ENCODE assay signal across 15 mouse cellular contexts in the genomic region with DNA sequence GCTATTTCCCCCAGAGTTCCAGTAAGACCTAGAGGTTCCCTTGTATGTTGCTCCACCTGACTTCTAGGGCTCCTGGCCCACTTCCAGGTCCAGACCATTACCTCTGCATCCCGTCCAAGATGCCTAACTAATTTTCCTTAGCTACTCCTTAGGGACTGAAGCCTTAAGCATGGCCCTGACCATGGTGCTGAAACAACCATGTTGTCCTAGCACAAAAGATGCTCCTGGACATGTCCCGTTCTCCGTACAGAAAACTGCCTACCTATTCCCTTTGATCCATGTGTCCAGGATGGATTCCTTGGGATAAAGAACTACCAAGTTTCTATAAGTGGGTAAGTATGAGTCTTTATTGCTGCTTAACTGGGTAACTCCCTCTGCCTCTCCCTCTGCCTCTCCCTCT. TPM values are rescaled to one million over a fixed set of nuclear protein-coding genes. Genes with fewer than 3 reads are reported as not detected.
DNase-seq lines count a peak whose midpoint lies in the region; ATAC-seq lines count a peak whose summit lies in the region.
"Had no signal": no experiment of that assay in that cellular context is flagged by ENCODE, and none has a peak within 500 bp of the region (broad histone marks: within the 10 kb centered on the region; RNA-seq: fewer than 3 reads in every experiment).

No protein-coding gene starts in this region.

- peaks cover 3% of the 10 kb centered on the region for H3K4me1 ChIP-seq in hindbrain, embryonic 11.5 days (replicated peaks; ENCODE audit: control insufficient read depth, insufficient read depth, low read length)
- H3K4me1 ChIP-seq in hindbrain, embryonic 13.5 days (replicated peaks), result peaks cover 30% of the 10 kb centered on the region
- H3K4me1 ChIP-seq in embryonic facial prominence, embryonic 11.5 days (ENCODE audit: control insufficient read depth, insufficient read depth, low read length), result no peaks in the 10 kb centered on the region; the same call in 1 of the 2 replicates

- DNase-seq in hindbrain, embryonic 11.5 days (ENCODE audit: low spot score), result peak; percentile 50
- DNase-seq in ovary, postnatal 36 days (ENCODE audit: low spot score), result peak; percentile 20
- DNase-seq in ovary, adult 18-20 months (ENCODE audit: low spot score), result no peak
- peak; percentile 81 for DNase-seq in embryonic facial prominence, embryonic 11.5 days (ENCODE audit: low spot score)
- DNase-seq in left cerebral cortex, postnatal 4 days, result no peak
- DNase-seq in urinary bladder, postnatal 10 days (ENCODE audit: low spot score), result no peak
- DNase-seq: cerebellum, adult 11-12 months; layer of hippocampus, adult 9-11 months; liver; lung, postnatal 4 days; right cerebral cortex, adult 18-20 months; thymus, postnatal 36 days had no signal

- no peaks in the 10 kb centered on the region for H3K9me3 ChIP-seq in hindbrain, embryonic 11.5 days (ENCODE audit: control insufficient read depth, low read length)
- no peaks in the 10 kb centered on the region for H3K9me3 ChIP-seq in hindbrain, embryonic 13.5 days
- H3K9me3 ChIP-seq in embryonic facial prominence, embryonic 11.5 days (replicated peaks; ENCODE audit: control insufficient read depth, low read length), result no peaks in the 10 kb centered on the region
- H3K9me3 ChIP-seq: heart, embryonic 13.5 days had no signal

- H3K27ac ChIP-seq in hindbrain, embryonic 11.5 days (ENCODE audit: low read depth, low read length), result no peak overlapping the region
- no peak overlapping the region for H3K27ac ChIP-seq in hindbrain, embryonic 13.5 days
- H3K27ac ChIP-seq in embryonic facial prominence, embryonic 11.5 days (replicated peaks; ENCODE audit: low read depth, low read length), result no peak overlapping the region
- H3K27ac ChIP-seq: heart, embryonic 13.5 days had no signal

- 20% methylated on average over 3 of the region's 3 CpGs for WGBS in hindbrain, embryonic 11.5 days
- 30% methylated on average over 3 of the region's 3 CpGs for WGBS in hindbrain, embryonic 13.5 days
- 14% methylated on average over 3 of the region's 3 CpGs for WGBS in embryonic facial prominence, embryonic 11.5 days

- no peak overlapping the region for H3K4me2 ChIP-seq in hindbrain, embryonic 11.5 days (replicated peaks; ENCODE audit: low read depth, low read length)
- no peak overlapping the region for H3K4me2 ChIP-seq in hindbrain, embryonic 13.5 days
- H3K4me2 ChIP-seq in embryonic facial prominence, embryonic 11.5 days (ENCODE audit: low read depth, low read length), result no peak overlapping the region
- H3K4me2 ChIP-seq: heart, embryonic 13.5 days had no signal

- intact Hi-C loops in left cerebral cortex, postnatal 4 days (cut with DNase I), result no loop called here

- no peak for ATAC-seq in hindbrain, embryonic 11.5 days (ENCODE audit: low FRiP score)
- no peak for ATAC-seq in hindbrain, embryonic 13.5 days (ENCODE audit: low FRiP score)
- ATAC-seq in embryonic facial prominence, embryonic 11.5 days (replicated peaks; ENCODE audit: insufficient number of reproducible peaks, low FRiP score, low TSS enrichment, low read depth), result no peak
- ATAC-seq: inflammation-experienced regulatory T-cells, adult 6 months had no signal

- peaks cover 55% of the 10 kb centered on the region for H3K27me3 ChIP-seq in hindbrain, embryonic 11.5 days (ENCODE audit: control insufficient read depth, insufficient read depth, low read length)
- peaks cover 91% of the 10 kb centered on the region for H3K27me3 ChIP-seq in hindbrain, embryonic 13.5 days
- peaks cover 40% of the 10 kb centered on the region for H3K27me3 ChIP-seq in embryonic facial prominence, embryonic 11.5 days (ENCODE audit: control insufficient read depth, insufficient read depth, low read length)

- no peaks in the 10 kb centered on the region for H3K36me3 ChIP-seq in hindbrain, embryonic 11.5 days (ENCODE audit: control insufficient read depth, insufficient read depth, low read length)
- H3K36me3 ChIP-seq in hindbrain, embryonic 13.5 days, result no peaks in the 10 kb centered on the region
- H3K36me3 ChIP-seq in embryonic facial prominence, embryonic 11.5 days (replicated peaks; ENCODE audit: control insufficient read depth, insufficient read depth, low read depth, low read length), result no peaks in the 10 kb centered on the region
- H3K36me3 ChIP-seq: heart, embryonic 13.5 days had no signal

- no peak overlapping the region for H3K4me3 ChIP-seq in hindbrain, embryonic 11.5 days (ENCODE audit: low read depth, low read length)
- H3K4me3 ChIP-seq in hindbrain, embryonic 13.5 days, result no peak overlapping the region
- H3K4me3 ChIP-seq in embryonic facial prominence, embryonic 11.5 days (ENCODE audit: low read depth, low read length), result no peak overlapping the region
- H3K4me3 ChIP-seq: heart, embryonic 13.5 days had no signal

- no peak overlapping the region for H3K9ac ChIP-seq in hindbrain, embryonic 11.5 days (ENCODE audit: low read depth, low read length)
- H3K9ac ChIP-seq in hindbrain, embryonic 13.5 days, result no peak overlapping the region
- H3K9ac ChIP-seq in embryonic facial prominence, embryonic 11.5 days (replicated peaks; ENCODE audit: low read length), result no peak overlapping the region
- H3K9ac ChIP-seq: heart, embryonic 13.5 days had no signal

RNA-seq across cellular contexts. Expression of a gene that starts 5.2 kb away (rescaled TPM):
- 2.1 and 2.5 TPM in 2 replicates for polyA plus RNA-seq in hindbrain, embryonic 11.5 days (2014; fragmentation: Nextera tagmentation; extraction: Ambion mirVana)
- polyA plus RNA-seq in hindbrain, embryonic 13.5 days (2015; fragmentation: Nextera tagmentation; extraction: Ambion mirVana), result 0.30 and 0.65 TPM in 2 replicates
- 0.89 and 1.2 TPM in 2 replicates for polyA plus RNA-seq in embryonic facial prominence, embryonic 11.5 days (2014; fragmentation: Nextera tagmentation; extraction: Ambion mirVana)
- total RNA-seq in left cerebral cortex, postnatal 4 days (2021), result not detected
- polyA plus RNA-seq: heart, embryonic 13.5 days; inflammation-experienced regulatory T-cells, adult 6 months had no signal

RNA-seq across cellular contexts. Expression of a gene that starts 5.7 kb away (rescaled TPM):
- 6.7 and 7.2 TPM in 2 replicates for polyA plus RNA-seq in hindbrain, embryonic 11.5 days (2014; fragmentation: Nextera tagmentation; extraction: Ambion mirVana)
- 111 and 113 TPM in 2 replicates for polyA plus RNA-seq in hindbrain, embryonic 13.5 days (2015; fragmentation: Nextera tagmentation; extraction: Ambion mirVana)
- 6.3 and 6.7 TPM in 2 replicates for polyA plus RNA-seq in embryonic facial prominence, embryonic 11.5 days (2014; fragmentation: Nextera tagmentation; extraction: Ambion mirVana)
- 10 to 100 TPM; 77.9 to 92.9 TPM for total RNA-seq in left cerebral cortex, postnatal 4 days (2021)

Comparison
In these comparisons a context has a peak if more than half of its experiments do, and no peak if none do; other contexts are left out.
1. DNase-seq: peak in hindbrain, embryonic 11.5 days (single experiment), ovary, postnatal 36 days (single experiment) and embryonic facial prominence, embryonic 11.5 days (single experiment); none in ovary, adult 18-20 months (single experiment), left cerebral cortex, postnatal 4 days (single experiment) and urinary bladder, postnatal 10 days (single experiment).
2. RNA of a gene that starts 5.7 kb away (polyA plus RNA-seq): 111 to 113 TPM in hindbrain, embryonic 13.5 days; 6.7 to 7.2 TPM in hindbrain, embryonic 11.5 days and 6.3 to 6.7 TPM in embryonic facial prominence, embryonic 11.5 days; every median in the first group is over 10 times any median in the second.